ENCODE assay signal across 11 mouse cellular contexts in the genomic region with DNA sequence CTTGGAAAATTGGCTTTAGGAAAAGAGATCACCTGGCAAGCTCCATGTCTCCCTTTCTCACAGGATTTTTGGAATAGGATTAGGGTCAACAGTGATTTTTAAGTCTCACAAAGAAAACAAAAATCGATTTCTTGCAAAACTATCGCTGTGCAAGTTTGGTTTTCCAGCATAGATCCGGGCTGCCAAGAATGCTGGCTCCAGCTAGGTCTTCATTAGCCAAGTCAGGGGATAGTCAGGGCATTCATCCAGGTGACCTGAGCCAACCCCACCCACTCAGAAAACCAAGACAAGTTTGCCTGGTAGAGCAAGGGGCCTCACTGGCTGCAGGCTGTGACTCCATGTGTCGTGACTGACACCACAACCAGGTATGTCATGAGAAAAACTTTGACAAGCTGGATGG.
DNase-seq lines count a peak whose midpoint lies in the region.
"Had no signal": no experiment of that assay in that cellular context is flagged by ENCODE, and none has a peak within 500 bp of the region (broad histone marks: within the 10 kb centered on the region; RNA-seq: fewer than 3 reads in every experiment).

No protein-coding gene starts in this region.

- intact Hi-C loops in gastrocnemius, postnatal 14 days (cut with DNase I; ENCODE audit: low total_unique reads) = no loop called here
- intact Hi-C loops in left cerebral cortex, postnatal 10 days (cut with DNase I) = no loop called here

- DNase-seq in cerebellum, postnatal 10 days = peak; percentile 83 to 88
- no peak for DNase-seq in cerebellum, postnatal 36 days
- peak; percentile 42 to 51 for DNase-seq in kidney, postnatal 25 days
- no peak for DNase-seq in kidney, postnatal 4 days
- DNase-seq in adipocyte (ENCODE audit: low spot score) = peak; percentile 55
- DNase-seq in gastrocnemius, postnatal 14 days = peak; percentile 24
- no peak for DNase-seq in right cerebral cortex, postnatal 36 days (ENCODE audit: low spot score in 2 of 2)
- no peak for DNase-seq in left cerebral cortex, postnatal 10 days (ENCODE audit: extremely low spot score in 1 of 2, low spot score in 2 of 2)
- DNase-seq: layer of hippocampus, postnatal 36 days; lung, embryonic 14.5 days; thymus, adult 2 months had no signal

Comparison
In these comparisons a context has a peak if more than half of its experiments do, and no peak if none do; other contexts are left out.
1. DNase-seq: peak in cerebellum, postnatal 10 days (2 of 2), kidney, postnatal 25 days (2 of 2), adipocyte (single experiment) and gastrocnemius, postnatal 14 days (single experiment); none in cerebellum, postnatal 36 days (0 of 2), kidney, postnatal 4 days (0 of 2), right cerebral cortex, postnatal 36 days (0 of 2) and left cerebral cortex, postnatal 10 days (0 of 2).